Mouse (Mus musculus) midbrain, embryonic 14.5 days (tissue): ENCODE measurements around the gene Vwc2l. TPM values are rescaled to one million over a fixed set of nuclear protein-coding genes. Genes with fewer than 3 reads are reported as not detected.

Source experiments
- ATAC-seq: fragments of 200-750 bp; cut with Nextera tagmentation; 2 replicates; pipeline ENCODE4 v1.8.0; 2017; ENCODE audit warnings: moderate number of reproducible peaks, moderate library complexity; ENCODE audit not compliant: low FRiP score, low TSS enrichment
- DNase-seq: peaks from one replicate; pipeline ENCODE4 v3.0.0-alpha.2; 2015
- H3K27ac ChIP-seq: fragments of 300-500 bp; sonication (generic); replicated peaks from 2 replicates; pipeline ENCODE4 v1.5.1; 2014; ENCODE audit warnings: mild to moderate bottlenecking, low read depth, low read length, moderate library complexity
- H3K27me3 ChIP-seq: fragments of 300-500 bp; sonication (generic); 2 replicates; pipeline ENCODE4 v1.6.1; 2014; ENCODE audit warnings: low read length, control low read depth, mixed read lengths; ENCODE audit not compliant: control insufficient read depth, insufficient read depth
- H3K36me3 ChIP-seq: fragments of 300-500 bp; sonication (generic); 2 replicates; pipeline ENCODE4 v1.6.1; 2014; ENCODE audit warnings: low read length, control low read depth; ENCODE audit not compliant: control insufficient read depth, insufficient read depth
- H3K4me1 ChIP-seq: fragments of 300-500 bp; sonication (generic); 2 replicates; pipeline ENCODE4 v1.6.1; 2014; ENCODE audit warnings: mild to moderate bottlenecking, antibody characterized with exemption, low read length, control low read depth; ENCODE audit not compliant: control insufficient read depth, insufficient read depth
- H3K4me2 ChIP-seq: fragments of 300-500 bp; sonication (generic); 2 replicates; pipeline ENCODE4 v1.6.1; 2014; ENCODE audit warnings: mild to moderate bottlenecking, low read length, moderate library complexity
- H3K4me3 ChIP-seq: fragments of 300-500 bp; sonication (generic); replicated peaks from 2 replicates; pipeline ENCODE4 v1.5.1; 2014; ENCODE audit warnings: low read depth, low read length
- H3K9ac ChIP-seq: fragments of 300-500 bp; sonication (generic); replicated peaks from 2 replicates; pipeline ENCODE4 v1.6.1; 2014; ENCODE audit warnings: mild to moderate bottlenecking, low read length, moderate library complexity
- H3K9me3 ChIP-seq: fragments of 300-500 bp; sonication (generic); 2 replicates; pipeline ENCODE4 v1.6.1; 2016; ENCODE audit warnings: low read length, control low read depth, mixed read lengths; ENCODE audit not compliant: control insufficient read depth
- WGBS: fragments of 180-500 bp; shearing (Covaris S2); extraction: QIAGEN DNeasy Blood & Tissue Kit; methylation state at CpG from one replicate; pipeline ENCODE4 v1.1.7; 2014; 5-methylcytosine and 5-hydroxymethylcytosine counted together
- polyA plus RNA-seq: library from polyadenylated mRNA; unstranded; fragments of >200 nt; fragmentation: Nextera tagmentation; extraction: Ambion mirVana; gene quantifications from 2 replicates; pipeline ENCODE4 v1.2.1, GENCODE M21; 2014

Gene Vwc2l
- polyA plus RNA-seq, 1 experiment from 2014 or later: 10.6 TPM

- H3K9ac ChIP-seq: no peak overlapping the region
- no peaks in the 10 kb centered on the region for H3K9me3 ChIP-seq
- H3K4me1 ChIP-seq: no peaks in the 10 kb centered on the region
- no peak overlapping the region for H3K27ac ChIP-seq
- no peaks in the 10 kb centered on the region for H3K36me3 ChIP-seq
- no peak for DNase-seq
- H3K27me3 ChIP-seq: no peaks in the 10 kb centered on the region
- no peak overlapping the region for H3K4me3 ChIP-seq
- no peak overlapping the region for H3K4me2 ChIP-seq
- ATAC-seq: no peak
- 91% methylated on average over 4 of the region's 4 CpGs for WGBS
Observed at GRCm38 (mm10) chr1:70933016-70933415, 207.5 kb downstream of the Vwc2l start.
